Mouse (Mus musculus): ENCODE data around the gene Ctsl. TPM values are rescaled to one million over a fixed set of nuclear protein-coding genes. Genes with fewer than 3 reads are reported as not detected.

Ctsl gene
- total and polyA plus RNA-seq, 2 experiments from 2014 or later: 125 to 227 TPM

DNA sequence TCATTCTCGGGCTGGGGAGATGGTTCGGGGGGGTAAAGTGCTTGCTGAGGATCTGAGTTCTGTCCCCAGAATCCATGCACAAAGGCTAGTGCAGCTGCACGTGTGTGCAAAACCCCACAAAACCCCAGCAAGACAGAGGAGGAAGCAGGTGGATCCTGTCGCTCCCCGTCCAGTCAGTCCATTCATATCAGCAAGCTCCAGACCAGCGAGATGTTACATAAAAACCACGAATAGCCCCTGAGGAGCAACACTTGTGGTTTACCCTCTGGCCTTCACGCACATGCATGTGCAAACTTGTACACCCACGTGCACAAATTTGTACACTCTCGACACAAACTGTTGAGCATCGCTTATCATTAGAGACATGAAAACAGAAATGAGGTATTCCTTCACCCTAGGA is 60.8 kb downstream of the Ctsl start:
- no peak for TF ChIP-seq CTCF (IDR thresholded peaks at IDR 0.05; ENCODE audit: low read depth)
- TF ChIP-seq EP300 (IDR thresholded peaks at IDR 0.05; ENCODE audit: low read depth): no peak
- Histone ChIP-seq H3K27ac (ENCODE audit: low read depth) (peak overlapping the region; percentile 98; the same call in 1 of the 2 replicates), H3K9me3 (replicated peaks; ENCODE audit: control insufficient read depth, low read length) (no peaks in the 10 kb centered on the region), H3K4me2 (ENCODE audit: low read depth, low read length) (peak overlapping the region; percentile 30; the same call in 1 of the 2 replicates), H3K36me3 (replicated peaks; ENCODE audit: control insufficient read depth, insufficient read depth, low read length) (peaks cover 24% of the 10 kb centered on the region), H3K4me1 (ENCODE audit: control insufficient read depth, insufficient read depth) (peaks cover 21% of the 10 kb centered on the region), H3K27me3 (ENCODE audit: control insufficient read depth, insufficient read depth, low read length) (no peaks in the 10 kb centered on the region), H3K9ac (replicated peaks; ENCODE audit: low read depth, low read length) (peak overlapping the region; percentile 18; the same call in 1 of the 2 replicates), H3K4me3 (ENCODE audit: low read depth, low read length) (0 out of 2 replicates have a peak overlapping the region, but pooled peaks have one; percentile 5)
- WGBS: 47% methylated on average over 11 of the region's 11 CpGs
- no peak for DNase-seq (ENCODE audit: low spot score)
- no peak for ATAC-seq (ENCODE audit: insufficient read depth, low read depth)

Other genes with a start within 250 kb of the Ctsl start
- gene Slc35d2, start 241.5 kb downstream of the Ctsl start, total RNA-seq (2014; rRNA removed; ENCODE audit: low replicate concordance): 2.0 and 3.7 TPM in 2 replicates
- gene Slc35d2, start 241.5 kb downstream of the Ctsl start, polyA plus RNA-seq (2015; fragmentation: Nextera tagmentation; extraction: Ambion mirVana): 3.5 and 5.3 TPM in 2 replicates
- gene Zfp367, start 217.7 kb downstream of the Ctsl start, total RNA-seq (2014; rRNA removed; ENCODE audit: low replicate concordance): 35.0 and 35.6 TPM in 2 replicates
- 22.7 and 23.8 TPM in 2 replicates for gene Zfp367, start 217.7 kb downstream of the Ctsl start, polyA plus RNA-seq (2015; fragmentation: Nextera tagmentation; extraction: Ambion mirVana)
- gene Habp4, start 209.1 kb downstream of the Ctsl start, total RNA-seq (2014; rRNA removed; ENCODE audit: low replicate concordance): 39.7 and 50.3 TPM in 2 replicates
- gene Habp4, start 209.1 kb downstream of the Ctsl start, polyA plus RNA-seq (2015; fragmentation: Nextera tagmentation; extraction: Ambion mirVana): 42.1 and 44.0 TPM in 2 replicates
- gene Cdc14b, start 95.6 kb downstream of the Ctsl start, total RNA-seq (2014; rRNA removed; ENCODE audit: low replicate concordance): 5.6 and 12.3 TPM in 2 replicates
- 7.6 and 11.6 TPM in 2 replicates for gene Cdc14b, start 95.6 kb downstream of the Ctsl start, polyA plus RNA-seq (2015; fragmentation: Nextera tagmentation; extraction: Ambion mirVana)
- gene Aaed1, start 58.2 kb downstream of the Ctsl start, total RNA-seq (2014; rRNA removed; ENCODE audit: low replicate concordance): 68.1 and 76.6 TPM in 2 replicates
- gene Aaed1, start 58.2 kb downstream of the Ctsl start, polyA plus RNA-seq (2015; fragmentation: Nextera tagmentation; extraction: Ambion mirVana): 67.0 and 71.4 TPM in 2 replicates
- 1.9 and 16.2 TPM in 2 replicates for gene Cdk20, start 61.4 kb upstream of the Ctsl start, total RNA-seq (2014; rRNA removed; ENCODE audit: low replicate concordance)
- 3.5 and 3.6 TPM in 2 replicates for gene Cdk20, start 61.4 kb upstream of the Ctsl start, polyA plus RNA-seq (2015; fragmentation: Nextera tagmentation; extraction: Ambion mirVana)
- not detected in 2 replicates for gene Fam240b, start 126.9 kb upstream of the Ctsl start, total RNA-seq (2014; rRNA removed; ENCODE audit: low replicate concordance)
- gene Fam240b, start 126.9 kb upstream of the Ctsl start, polyA plus RNA-seq (2015; fragmentation: Nextera tagmentation; extraction: Ambion mirVana): not detected in 2 replicates

Data from heart, postnatal 0 days (tissue).